ENCODE assay signal across 7 mouse cellular contexts in genomic region chr15:8443168-8443925, GRCm38 (mm10). TPM values are rescaled to one million over a fixed set of nuclear protein-coding genes. Genes with fewer than 3 reads are reported as not detected.
A peak's percentile ranks its signal among the peaks of the same experiment; 100 is the strongest.
DNase-seq lines count a peak whose midpoint lies in the region; ATAC-seq and TF ChIP-seq lines count a peak whose summit lies in the region.

No protein-coding gene starts in this region.

- peak overlapping the region; percentile 99 for H3K27ac ChIP-seq in hindbrain, postnatal 0 days

- no peaks in the 10 kb centered on the region for H3K9me3 ChIP-seq in hindbrain, postnatal 0 days (ENCODE audit: low read length)

- DNase-seq in adrenal gland, adult (ENCODE audit: inconsistent age in 2 of 2, low spot score in 1 of 2), result peak; percentile 74 to 92
- peak; percentile 67 to 69 for DNase-seq in cerebellum, postnatal 36 days
- DNase-seq in gastrocnemius, adult 8-10 months (ENCODE audit: low spot score in 2 of 2), result peak; percentile 28 to 43
- DNase-seq in hindbrain, postnatal 0 days (ENCODE audit: low spot score), result peak; percentile 73
- DNase-seq in left cerebral cortex, postnatal 25 days (ENCODE audit: low spot score in 2 of 2), result peak; percentile 59 to 63
- DNase-seq in right cerebral cortex, postnatal 36 days (ENCODE audit: low spot score in 2 of 2), result peak; percentile 22 to 39

- H3K4me3 ChIP-seq in hindbrain, postnatal 0 days (ENCODE audit: low read length), result peak overlapping the region; percentile 98

- H3K36me3 ChIP-seq in hindbrain, postnatal 0 days (ENCODE audit: insufficient read depth, low read length), result no peaks in the 10 kb centered on the region

- H3K4me1 ChIP-seq in hindbrain, postnatal 0 days (ENCODE audit: insufficient read depth, low read length), result peaks cover 9% of the 10 kb centered on the region

- ATAC-seq in hindbrain, postnatal 0 days, result peak; percentile 51
- peak; percentile 15; the same call in 1 of the 2 replicates for ATAC-seq in megakaryocyte-erythroid progenitor cell, adult 5-6 weeks (replicated peaks; ENCODE audit: low FRiP score, low TSS enrichment, poor library complexity, severe bottlenecking)

- peak overlapping the region; percentile 100 for H3K4me2 ChIP-seq in hindbrain, postnatal 0 days (ENCODE audit: low read depth, low read length)

- peak overlapping the region; percentile 98 for H3K9ac ChIP-seq in hindbrain, postnatal 0 days (replicated peaks; ENCODE audit: low read length)

- no peaks in the 10 kb centered on the region for H3K27me3 ChIP-seq in hindbrain, postnatal 0 days (ENCODE audit: insufficient read depth, low read length)

- no peak for TF ChIP-seq CTCF in hindbrain, postnatal 0 days (IDR thresholded peaks at IDR 0.05; ENCODE audit: low read depth)

- intact Hi-C loops in left cerebral cortex, postnatal 25 days (cut with DNase I), result no loop called here

- WGBS in hindbrain, postnatal 0 days, result under 1% methylated on average over 38 of the region's 40 CpGs

RNA-seq across cellular contexts. Expression of gene Nipbl, which starts 0.9 kb away (rescaled TPM):
- total RNA-seq in gastrocnemius, adult 8-10 months (2022), result 10 to 100 TPM; 19.7 to 23.1 (median 21.4) TPM
- total RNA-seq in hindbrain, postnatal 0 days (2014; rRNA removed), result 12.5 and 14.0 TPM in 2 replicates
- 10.8 and 10.9 TPM in 2 replicates for polyA plus RNA-seq in hindbrain, postnatal 0 days (2015; fragmentation: Nextera tagmentation; extraction: Ambion mirVana)
- 10 to 100 TPM; 27.7 to 29.7 TPM for total RNA-seq in left cerebral cortex, postnatal 25 days (2021)
- 52.5 and 57.2 TPM in 2 replicates for total RNA-seq in megakaryocyte-erythroid progenitor cell, adult 5-6 weeks (2014; fragmentation: Nextera tagmentation)
- total RNA-seq in megakaryocyte-erythroid progenitor cell, adult 5-6 weeks (2017), result 48.6 and 61.0 TPM in 2 replicates

Comparison
In these comparisons a context has a peak if more than half of its experiments do, and no peak if none do; other contexts are left out.
1. Peak in every context shown above with its lines: DNase-seq, ATAC-seq, H3K4me3 ChIP-seq and H3K27ac ChIP-seq.
2. DNase-seq: peak in every context shown above with its lines; median percentile 83 in adrenal gland, adult; 73 in hindbrain, postnatal 0 days; 68 in cerebellum, postnatal 36 days; 61 in left cerebral cortex, postnatal 25 days; 36 in gastrocnemius, adult 8-10 months; 30 in right cerebral cortex, postnatal 36 days.